Mouse (Mus musculus): ENCODE data around the gene Zfp326.

The Zfp326 gene

GRCm38 (mm10) chr5:105867427-105867826, 8.9 kb upstream of the Zfp326 start:
- DNase-seq (ENCODE audit: low spot score in 2 of 2), result no peak

- DNase-seq (ENCODE audit: low spot score in 2 of 2), result no peak
Observed at GRCm38 (mm10) chr5:105867841-105868447, 8.4 kb upstream of the Zfp326 start.

- peak; percentile 52 to 76 for DNase-seq (ENCODE audit: low spot score in 2 of 2)
Observed at GRCm38 (mm10) chr5:105868593-105868992, 7.8 kb upstream of the Zfp326 start.

- DNase-seq (ENCODE audit: low spot score in 2 of 2), result no peak
Observed at GRCm38 (mm10) chr5:105869739-105870138, 6.6 kb upstream of the Zfp326 start.

GRCm38 (mm10) chr5:105871140-105871539, 5.2 kb upstream of the Zfp326 start:
- no peak for DNase-seq (ENCODE audit: low spot score in 2 of 2)

- DNase-seq (ENCODE audit: low spot score in 2 of 2), result no peak
Observed at GRCm38 (mm10) chr5:105872176-105872575, 4.2 kb upstream of the Zfp326 start.

GRCm38 (mm10) chr5:105872916-105873315, 3.4 kb upstream of the Zfp326 start:
- no peak for DNase-seq (ENCODE audit: low spot score in 2 of 2)

- no peak for DNase-seq (ENCODE audit: low spot score in 2 of 2)
Observed at GRCm38 (mm10) chr5:105873774-105874173, 2.6 kb upstream of the Zfp326 start.

- DNase-seq (ENCODE audit: low spot score in 2 of 2), result no peak
Observed at GRCm38 (mm10) chr5:105874476-105874875, 1.9 kb upstream of the Zfp326 start.

GRCm38 (mm10) chr5:105876925-105877774, 785 bp downstream of the Zfp326 start:
- no peak for DNase-seq (ENCODE audit: low spot score in 2 of 2)

GRCm38 (mm10) chr5:105887317-105887716, 11.0 kb downstream of the Zfp326 start:
- no peak for DNase-seq (ENCODE audit: low spot score in 2 of 2)

- no peak for DNase-seq (ENCODE audit: low spot score in 2 of 2)
Observed at GRCm38 (mm10) chr5:105898161-105898560, 21.8 kb downstream of the Zfp326 start.

- no peak for DNase-seq (ENCODE audit: low spot score in 2 of 2)
Observed at GRCm38 (mm10) chr5:105909209-105909608, 32.8 kb downstream of the Zfp326 start.

- DNase-seq (ENCODE audit: low spot score in 2 of 2), result no peak
Observed at GRCm38 (mm10) chr5:105909671-105910070, 33.3 kb downstream of the Zfp326 start.

- DNase-seq (ENCODE audit: low spot score in 2 of 2), result no peak
Observed at GRCm38 (mm10) chr5:105911498-105911897, 35.1 kb downstream of the Zfp326 start.

- DNase-seq (ENCODE audit: low spot score in 2 of 2), result no peak
Observed at GRCm38 (mm10) chr5:105917398-105917797, 41.0 kb downstream of the Zfp326 start.

GRCm38 (mm10) chr5:105918289-105918688, 41.9 kb downstream of the Zfp326 start:
- peak in 1 of 2 experiments; percentile 12 for DNase-seq (ENCODE audit: low spot score in 2 of 2)

GRCm38 (mm10) chr5:105922818-105923487, 46.6 kb downstream of the Zfp326 start:
- no peak for DNase-seq (ENCODE audit: low spot score in 2 of 2)

GRCm38 (mm10) chr5:105924347-105924746, 48.0 kb downstream of the Zfp326 start:
- DNase-seq (ENCODE audit: low spot score in 2 of 2), result no peak

GRCm38 (mm10) chr5:105925568-105926255, 49.3 kb downstream of the Zfp326 start:
- DNase-seq (ENCODE audit: low spot score in 2 of 2), result no peak

- DNase-seq (ENCODE audit: low spot score in 2 of 2), result no peak
Observed at GRCm38 (mm10) chr5:105930282-105930681, 53.9 kb downstream of the Zfp326 start.

- no peak for DNase-seq (ENCODE audit: low spot score in 2 of 2)
Observed at GRCm38 (mm10) chr5:105932392-105932791, 56.0 kb downstream of the Zfp326 start.
